Mouse (Mus musculus) splenic B cell, adult 2 months (primary cell): Measurements from ENCODE around the gene Phlda2.

Experiments
- DNase-seq: peaks from one replicate; pipeline ENCODE4 v3.0.0-alpha.2; 2011; ENCODE audit warnings: low read depth, low spot score
- H3K27me3 ChIP-seq: 2 replicates; pipeline ENCODE4 v1.6.1; 2012; ENCODE audit warnings: mild to moderate bottlenecking, low read length, moderate library complexity, mixed read lengths; ENCODE audit not compliant: control insufficient read depth, poor library complexity, insufficient read depth, severe bottlenecking
- H3K36me3 ChIP-seq: 2 replicates; pipeline ENCODE4 v1.6.1; 2012; ENCODE audit warnings: mild to moderate bottlenecking, low read length, moderate library complexity, mixed read lengths; ENCODE audit not compliant: control insufficient read depth, poor library complexity, insufficient read depth, severe bottlenecking

Gene Phlda2

GRCm38 (mm10) chr7:143482541-143482940 is 20.4 kb downstream of the Phlda2 start:
- no peaks in the 10 kb centered on the region for H3K27me3 ChIP-seq
- DNase-seq, result no peak

GRCm38 (mm10) chr7:143481806-143482387 is 21.1 kb downstream of the Phlda2 start:
- no peak for DNase-seq
- Histone ChIP-seq H3K27me3 (no peaks in the 10 kb centered on the region), H3K36me3 (no peaks in the 10 kb centered on the region)

More at GRCm38 (mm10) chr7:143482541-143482940, 20.4 kb downstream of the Phlda2 start:
- no peaks in the 10 kb centered on the region for H3K36me3 ChIP-seq

GRCm38 (mm10) chr7:143480498-143480897 is 22.5 kb downstream of the Phlda2 start:
- DNase-seq, result peak; percentile 66
- Histone ChIP-seq H3K27me3 (no peaks in the 10 kb centered on the region), H3K36me3 (no peaks in the 10 kb centered on the region)

- no peak for DNase-seq
- Histone ChIP-seq H3K36me3 (no peaks in the 10 kb centered on the region), H3K27me3 (no peaks in the 10 kb centered on the region)
Observed at GRCm38 (mm10) chr7:143477800-143478199, 25.1 kb downstream of the Phlda2 start.

GRCm38 (mm10) chr7:143476702-143477335 is 26.1 kb downstream of the Phlda2 start:
- no peak for DNase-seq
- no peaks in the 10 kb centered on the region for H3K36me3 ChIP-seq
- no peaks in the 10 kb centered on the region for H3K27me3 ChIP-seq

GRCm38 (mm10) chr7:143475876-143476275 is 27.1 kb downstream of the Phlda2 start:
- Histone ChIP-seq H3K36me3 (no peaks in the 10 kb centered on the region), H3K27me3 (no peaks in the 10 kb centered on the region)
- DNase-seq, result no peak

GRCm38 (mm10) chr7:143474811-143475210 is 28.1 kb downstream of the Phlda2 start:
- Histone ChIP-seq H3K36me3 (no peaks in the 10 kb centered on the region), H3K27me3 (no peaks in the 10 kb centered on the region)
- no peak for DNase-seq

GRCm38 (mm10) chr7:143473347-143474101 is 29.4 kb downstream of the Phlda2 start, which contains the start of gene Slc22a18:
Slc22a18 (plus strand) TSS chr7:143473736.
- no peaks in the 10 kb centered on the region for H3K27me3 ChIP-seq
- H3K36me3 ChIP-seq, result no peaks in the 10 kb centered on the region
- no peak for DNase-seq

GRCm38 (mm10) chr7:143469946-143470345 is 33.0 kb downstream of the Phlda2 start:
- peak; percentile 60 for DNase-seq

GRCm38 (mm10) chr7:143467714-143468113 is 35.2 kb downstream of the Phlda2 start:
- H3K36me3 ChIP-seq, result no peaks in the 10 kb centered on the region
- no peaks in the 10 kb centered on the region for H3K27me3 ChIP-seq
- no peak for DNase-seq

More at GRCm38 (mm10) chr7:143469946-143470345, 33.0 kb downstream of the Phlda2 start:
- H3K36me3 ChIP-seq, result no peaks in the 10 kb centered on the region
- H3K27me3 ChIP-seq, result no peaks in the 10 kb centered on the region

- Histone ChIP-seq H3K36me3 (no peaks in the 10 kb centered on the region), H3K27me3 (no peaks in the 10 kb centered on the region)
- peak; percentile 78 for DNase-seq
Observed at GRCm38 (mm10) chr7:143466099-143466677, 36.8 kb downstream of the Phlda2 start.

- no peaks in the 10 kb centered on the region for H3K36me3 ChIP-seq
- DNase-seq, result peak; percentile 20
- no peaks in the 10 kb centered on the region for H3K27me3 ChIP-seq
Observed at GRCm38 (mm10) chr7:143464811-143465560, 38.0 kb downstream of the Phlda2 start.

GRCm38 (mm10) chr7:143463865-143464415 is 39.0 kb downstream of the Phlda2 start:
- no peaks in the 10 kb centered on the region for H3K27me3 ChIP-seq
- no peaks in the 10 kb centered on the region for H3K36me3 ChIP-seq
- peak; percentile 77 for DNase-seq

GRCm38 (mm10) chr7:143462516-143462915 is 40.4 kb downstream of the Phlda2 start:
- Histone ChIP-seq H3K36me3 (no peaks in the 10 kb centered on the region), H3K27me3 (no peaks in the 10 kb centered on the region)
- DNase-seq, result no peak
